Mouse (Mus musculus) lung, embryonic 14.5 days (tissue): ENCODE measurements around the gene Tfr2. TPM values are rescaled to one million over a fixed set of nuclear protein-coding genes. Genes with fewer than 3 reads are reported as not detected.

Source experiments
- ATAC-seq: fragments of 200-750 bp; cut with Nextera tagmentation; 2 replicates; pipeline ENCODE4 v1.8.0; 2017; ENCODE audit warnings: mild to moderate bottlenecking, moderate TSS enrichment, moderate library complexity; ENCODE audit not compliant: insufficient read depth
- DNase-seq: peaks from one replicate; pipeline ENCODE4 v3.0.0-alpha.2; 2015
- H3K27ac ChIP-seq: fragments of 300-500 bp; sonication (generic); 2 replicates; pipeline ENCODE4 v1.5.1; 2014; ENCODE audit warnings: low read depth, mild to moderate bottlenecking, moderate library complexity
- H3K27me3 ChIP-seq: fragments of 300-500 bp; sonication (generic); 2 replicates; pipeline ENCODE4 v1.6.1; 2014; ENCODE audit warnings: low read length, control low read depth; ENCODE audit not compliant: insufficient read depth
- H3K36me3 ChIP-seq: fragments of 300-500 bp; sonication (generic); 2 replicates; pipeline ENCODE4 v1.6.1; 2014; ENCODE audit warnings: control low read depth; ENCODE audit not compliant: insufficient read depth
- H3K4me1 ChIP-seq: fragments of 300-500 bp; sonication (generic); 2 replicates; pipeline ENCODE4 v1.6.1; 2014; ENCODE audit warnings: antibody characterized with exemption, control low read depth; ENCODE audit not compliant: insufficient read depth
- H3K4me2 ChIP-seq: fragments of 300-500 bp; sonication (generic); 2 replicates; pipeline ENCODE4 v1.6.1; 2014; ENCODE audit warnings: mild to moderate bottlenecking
- H3K4me3 ChIP-seq: fragments of 300-500 bp; sonication (generic); 2 replicates; pipeline ENCODE4 v1.5.1; 2014; ENCODE audit warnings: low read depth, low read length
- H3K9ac ChIP-seq: fragments of 300-500 bp; sonication (generic); 2 replicates; pipeline ENCODE4 v1.6.1; 2014
- H3K9me3 ChIP-seq: fragments of 300-500 bp; sonication (generic); 2 replicates; pipeline ENCODE4 v1.6.1; 2016; ENCODE audit warnings: low read depth, low read length, control low read depth
- CTCF ChIP-seq: IDR thresholded peaks from 2 replicates; pipeline ENCODE4 v1.5.1; 2016; ENCODE audit warnings: antibody characterized with exemption, low read depth
- WGBS: fragments of 180-500 bp; shearing (Covaris S2); extraction: QIAGEN DNeasy Blood & Tissue Kit; methylation state at CpG from one replicate; pipeline ENCODE4 v1.1.7; 2014; 5-methylcytosine and 5-hydroxymethylcytosine counted together
- polyA plus RNA-seq: library from polyadenylated mRNA; unstranded; fragments of >200 nt; fragmentation: Nextera tagmentation; extraction: Ambion mirVana; gene quantifications from 2 replicates; pipeline ENCODE4 v1.2.1, GENCODE M21; 2014

The Tfr2 gene
- polyA plus RNA-seq: 0.31 and 0.47 TPM in 2 replicates

- no peak within 1 kb of the TSS; the same call in 1 of the 2 replicates for H3K4me3 ChIP-seq
- H3K4me2 ChIP-seq: peak within 1 kb of the TSS; percentile 32; the same call in 1 of the 2 replicates
- ATAC-seq (peak; percentile 83), DNase-seq (peak; percentile 66)
- no peak within 1 kb of the TSS for H3K9ac ChIP-seq
- no peak within 1 kb of the TSS for H3K27ac ChIP-seq
- 25% methylated on average over 9 of the region's 9 CpGs for WGBS
- H3K27me3 ChIP-seq: peaks cover 5% of the 10 kb centered on the region; the same call in 1 of the 2 replicates
- no peaks in the 10 kb centered on the region for H3K9me3 ChIP-seq
- TF ChIP-seq CTCF: no peak
- no peaks in the 10 kb centered on the region for H3K36me3 ChIP-seq
- peaks cover 4% of the 10 kb centered on the region; the same call in 1 of the 2 replicates for H3K4me1 ChIP-seq
These were observed at the start of gene Tfr2 for GRCm38 (mm10) chr5:137569665-137570064. Tfr2 (plus strand) TSS chr5:137569840.

GRCm38 (mm10) chr5:137521861-137522260 is 47.8 kb upstream of the Tfr2 start:
- Histone ChIP-seq H3K27me3 (no peaks in the 10 kb centered on the region), H3K36me3 (peaks cover 97% of the 10 kb centered on the region), H3K4me1 (no peaks in the 10 kb centered on the region), H3K9ac (no peak overlapping the region), H3K27ac (no peak overlapping the region), H3K4me3 (no peak overlapping the region), H3K4me2 (no peak overlapping the region), H3K9me3 (no peaks in the 10 kb centered on the region)
- 64% methylated on average over 9 of the region's 9 CpGs for WGBS
- no peak for TF ChIP-seq CTCF
- DNase-seq: no peak
- ATAC-seq: no peak

- no peak for TF ChIP-seq CTCF
- no peak overlapping the region for H3K4me2 ChIP-seq
- no peaks in the 10 kb centered on the region for H3K9me3 ChIP-seq
- peaks cover 99% of the 10 kb centered on the region for H3K36me3 ChIP-seq
- 76% methylated on average over 11 of the region's 11 CpGs for WGBS
- DNase-seq (no peak), ATAC-seq (no peak)
- no peak overlapping the region for H3K9ac ChIP-seq
- no peaks in the 10 kb centered on the region for H3K4me1 ChIP-seq
- no peak overlapping the region for H3K4me3 ChIP-seq
- no peak overlapping the region for H3K27ac ChIP-seq
- no peaks in the 10 kb centered on the region for H3K27me3 ChIP-seq
These were observed 46.9 kb upstream of the Tfr2 start for GRCm38 (mm10) chr5:137522711-137523110.

- peaks cover 100% of the 10 kb centered on the region for H3K36me3 ChIP-seq
- no peak overlapping the region for H3K4me3 ChIP-seq
- TF ChIP-seq CTCF: no peak; the same call in 1 of the 2 replicates
- 75% methylated on average over 25 of the region's 25 CpGs for WGBS
- H3K27me3 ChIP-seq: no peaks in the 10 kb centered on the region
- no peak overlapping the region for H3K9ac ChIP-seq
- ATAC-seq (no peak), DNase-seq (no peak)
- H3K9me3 ChIP-seq: no peaks in the 10 kb centered on the region
- H3K27ac ChIP-seq: no peak overlapping the region
- H3K4me1 ChIP-seq: no peaks in the 10 kb centered on the region
- H3K4me2 ChIP-seq: no peak overlapping the region
These were observed 46.0 kb upstream of the Tfr2 start for GRCm38 (mm10) chr5:137523396-137524250.

- no peak overlapping the region for H3K27ac ChIP-seq
These were observed 45.5 kb upstream of the Tfr2 start for GRCm38 (mm10) chr5:137524251-137524515.

GRCm38 (mm10) chr5:137524671-137525070 is 45.0 kb upstream of the Tfr2 start:
- Histone ChIP-seq H3K36me3 (peaks cover 100% of the 10 kb centered on the region), H3K9ac (no peak overlapping the region), H3K27ac (no peak overlapping the region), H3K4me3 (no peak overlapping the region), H3K9me3 (no peaks in the 10 kb centered on the region), H3K4me2 (no peak overlapping the region), H3K4me1 (no peaks in the 10 kb centered on the region), H3K27me3 (no peaks in the 10 kb centered on the region)
- DNase-seq (no peak), ATAC-seq (no peak)
- WGBS: 76% methylated on average over 13 of the region's 13 CpGs
- TF ChIP-seq CTCF: no peak

More at GRCm38 (mm10) chr5:137524251-137524515, 45.5 kb upstream of the Tfr2 start:
- Histone ChIP-seq H3K27me3 (no peaks in the 10 kb centered on the region), H3K4me2 (no peak overlapping the region), H3K4me1 (no peaks in the 10 kb centered on the region), H3K9me3 (no peaks in the 10 kb centered on the region), H3K36me3 (peaks cover 100% of the 10 kb centered on the region), H3K9ac (no peak overlapping the region), H3K4me3 (no peak overlapping the region)
- 82% methylated on average over 8 of the region's 8 CpGs for WGBS
- no peak for TF ChIP-seq CTCF
- no peak for ATAC-seq
- no peak for DNase-seq

- Histone ChIP-seq H3K27me3 (no peaks in the 10 kb centered on the region), H3K4me2 (no peak overlapping the region), H3K27ac (no peak overlapping the region), H3K9me3 (no peaks in the 10 kb centered on the region), H3K36me3 (peaks cover 100% of the 10 kb centered on the region), H3K4me1 (peaks cover 2% of the 10 kb centered on the region; the same call in 1 of the 2 replicates), H3K9ac (peak overlapping the region; percentile 22; the same call in 1 of the 2 replicates), H3K4me3 (no peak overlapping the region)
- no peak for TF ChIP-seq CTCF
- ATAC-seq (no peak), DNase-seq (no peak)
- WGBS: 66% methylated on average over 16 of the region's 16 CpGs
These were observed 44.1 kb upstream of the Tfr2 start for GRCm38 (mm10) chr5:137525511-137525910.
